Mouse (Mus musculus) bone marrow macrophage, adult 2 months (primary cell): ENCODE results near the gene Tmem189.

ENCODE experiments used
- CTCF ChIP-seq: IDR thresholded peaks from 2 replicates; pipeline ENCODE4 v1.5.1; 2012; ENCODE audit warnings: low read depth, mild to moderate bottlenecking, low read length, moderate library complexity
- POLR2A ChIP-seq: IDR thresholded peaks from 2 replicates; pipeline ENCODE4 v1.6.1; 2012; ENCODE audit warnings: mild to moderate bottlenecking, low read depth, low read length, borderline replicate concordance

DNA sequence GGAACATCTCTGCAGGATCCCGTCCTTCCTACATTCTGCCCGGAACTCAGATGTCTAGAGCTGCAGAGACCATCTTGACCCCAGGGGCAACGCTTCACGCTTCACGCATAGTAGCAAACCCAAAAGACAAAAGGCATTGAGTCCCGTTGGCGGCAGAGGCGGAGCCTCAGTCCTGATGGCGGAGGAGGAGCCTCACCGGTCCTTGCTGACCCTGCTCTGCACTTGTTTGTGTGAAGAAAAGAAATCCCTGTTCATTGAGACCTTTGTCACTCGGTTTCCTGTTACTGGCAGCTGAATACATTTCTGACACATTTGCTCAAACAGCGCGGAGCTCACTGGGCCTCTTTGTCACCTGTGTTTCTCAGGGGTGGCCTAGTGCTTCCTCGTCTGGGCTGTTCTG, 5.9 kb upstream of the Tmem189 start:
- TF ChIP-seq CTCF, result no peak
- TF ChIP-seq POLR2A, result no peak
